Mouse (Mus musculus) spleen, adult 12 weeks (tissue): Measurements from ENCODE around the gene Acaa1b.

ENCODE experiments used
- DNase-seq: peaks from one replicate; pipeline ENCODE4 v3.0.0; 2022; ENCODE audit warnings: low spot score

Acaa1b gene

GRCm38 (mm10) chr9:119156278-119157201 is at the start of gene Acaa1b:
Acaa1b (minus strand) TSS chr9:119157093.
- DNase-seq: no peak

- DNase-seq: no peak
Measured at GRCm38 (mm10) chr9:119206666-119207065, 49.8 kb upstream of the Acaa1b start.

- no peak for DNase-seq
Measured at GRCm38 (mm10) chr9:119205756-119206155, 48.9 kb upstream of the Acaa1b start.

GRCm38 (mm10) chr9:119203617-119204016 is 46.7 kb upstream of the Acaa1b start:
- no peak for DNase-seq

- DNase-seq: no peak
Measured at GRCm38 (mm10) chr9:119201653-119202052, 44.8 kb upstream of the Acaa1b start.

- no peak for DNase-seq
Measured at GRCm38 (mm10) chr9:119199151-119199861, 42.4 kb upstream of the Acaa1b start.

GRCm38 (mm10) chr9:119192202-119192990 is 35.5 kb upstream of the Acaa1b start:
- no peak for DNase-seq

- DNase-seq: no peak
Measured at GRCm38 (mm10) chr9:119181241-119181728, 24.4 kb upstream of the Acaa1b start.

GRCm38 (mm10) chr9:119179292-119179691 is 22.4 kb upstream of the Acaa1b start:
- no peak for DNase-seq

GRCm38 (mm10) chr9:119167608-119168007 is 10.7 kb upstream of the Acaa1b start:
- no peak for DNase-seq

- no peak for DNase-seq
Measured at GRCm38 (mm10) chr9:119165548-119165947, 8.7 kb upstream of the Acaa1b start.

GRCm38 (mm10) chr9:119164743-119165142 is 7.8 kb upstream of the Acaa1b start:
- DNase-seq: no peak

GRCm38 (mm10) chr9:119160689-119161088 is 3.8 kb upstream of the Acaa1b start:
- no peak for DNase-seq

- DNase-seq: no peak
Measured at GRCm38 (mm10) chr9:119158861-119159260, 2.0 kb upstream of the Acaa1b start, which contains the start of gene Gm47289. Gm47289 (plus strand) TSS chr9:119159161.

GRCm38 (mm10) chr9:119155826-119156225 is 1.1 kb downstream of the Acaa1b start:
- DNase-seq: no peak

GRCm38 (mm10) chr9:119155416-119155815 is 1.5 kb downstream of the Acaa1b start:
- no peak for DNase-seq

- DNase-seq: no peak
Measured at GRCm38 (mm10) chr9:119151751-119152150, 5.1 kb downstream of the Acaa1b start.

GRCm38 (mm10) chr9:119149601-119150000 is 7.3 kb downstream of the Acaa1b start:
- no peak for DNase-seq

GRCm38 (mm10) chr9:119146098-119146770 is 10.7 kb downstream of the Acaa1b start:
- DNase-seq: no peak

- no peak for DNase-seq
Measured at GRCm38 (mm10) chr9:119145638-119146037, 11.3 kb downstream of the Acaa1b start.

GRCm38 (mm10) chr9:119145137-119145536 is 11.8 kb downstream of the Acaa1b start:
- no peak for DNase-seq
